Mouse (Mus musculus): ENCODE results near the gene Olfr938.

The Olfr938 gene

DNA sequence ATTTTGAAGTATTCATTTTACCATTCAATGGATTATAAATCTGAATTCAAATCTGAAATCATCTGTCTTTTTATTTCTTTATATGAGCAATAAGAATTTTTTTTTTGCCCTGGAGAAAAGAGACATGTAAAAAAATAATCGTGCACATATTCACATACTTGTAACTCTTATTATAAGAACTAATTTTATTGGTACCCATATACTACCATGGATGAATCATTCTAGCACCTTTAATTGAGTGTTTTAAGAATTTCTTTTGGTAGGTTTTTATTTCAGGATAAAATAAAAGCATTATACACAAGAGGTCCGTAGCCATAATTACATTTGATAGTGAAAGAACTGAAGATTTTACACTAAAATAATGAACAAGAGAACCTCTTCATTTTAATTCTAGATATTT is at the start of gene Olfr938:
Gene Olfr938, minus strand, starts transcription at position 101 of the 400 bp plus-strand sequence.
- CTCF ChIA-PET = no interaction called here

DNA sequence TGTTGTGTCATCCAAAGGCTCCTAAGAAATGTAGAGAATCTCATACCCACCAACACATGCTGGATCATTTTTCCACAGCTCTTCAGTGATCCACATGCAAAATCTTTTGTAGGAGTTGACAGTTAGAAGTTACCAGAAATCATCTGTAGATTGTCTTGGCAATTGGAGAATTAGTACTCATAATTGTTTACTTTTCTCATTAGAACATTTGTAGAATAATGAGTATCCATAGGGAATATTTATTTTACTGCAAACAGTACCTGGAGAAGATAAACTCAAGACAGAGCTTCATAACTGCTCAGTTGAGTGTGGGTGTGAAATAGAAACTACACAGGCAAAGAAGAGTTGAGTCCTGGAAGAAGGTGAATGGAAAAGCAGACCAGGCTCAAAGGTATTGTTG is 49.1 kb upstream of the Olfr938 start, which contains the start of gene Olfr27:
Gene Olfr27, plus strand, starts transcription at position 301 of the 400 bp plus-strand sequence.
- CTCF ChIA-PET = no interaction called here

DNA sequence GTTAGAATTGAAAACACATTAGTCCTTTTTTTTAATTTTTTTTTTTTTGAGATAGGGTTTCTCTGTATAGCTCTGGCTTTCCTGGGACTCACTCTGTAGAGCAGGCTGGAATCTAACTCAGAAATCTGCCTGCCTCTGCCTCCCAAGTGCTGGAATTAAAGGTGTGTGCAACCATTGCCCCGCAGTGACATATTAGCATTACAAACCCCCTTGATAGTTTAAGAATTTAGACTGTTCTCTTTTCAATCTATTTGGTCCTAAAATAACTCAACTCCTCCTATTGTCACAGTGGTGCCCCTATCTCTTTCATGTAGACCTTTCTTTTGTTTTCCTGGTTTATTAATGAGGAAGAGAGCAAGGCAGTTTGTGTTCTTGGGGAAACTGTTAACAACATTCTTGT is 48.6 kb upstream of the Olfr938 start:
- CTCF ChIA-PET = no interaction called here

DNA sequence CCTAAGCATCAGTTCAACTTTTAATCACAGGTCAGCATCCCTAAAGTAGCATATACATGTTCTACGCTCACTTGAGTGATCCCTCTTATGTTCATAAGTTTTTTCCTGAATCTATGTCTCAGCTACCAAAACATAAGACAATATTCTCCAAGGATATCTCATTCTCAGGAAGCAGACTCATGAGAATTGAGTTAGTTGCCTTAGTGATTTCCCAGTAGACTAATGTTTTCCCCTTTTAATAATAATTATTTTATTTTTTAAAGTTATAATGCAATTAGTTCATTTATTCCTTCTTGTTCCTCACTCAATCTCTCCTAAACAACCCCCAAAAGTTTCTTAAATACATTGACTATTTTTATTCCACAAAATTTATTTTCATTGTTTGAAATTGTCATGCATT is 13.8 kb downstream of the Olfr938 start, which contains the start of gene Olfr937:
Gene Olfr937, minus strand, starts transcription at position 101 of the 400 bp plus-strand sequence.
- CTCF ChIA-PET = no interaction called here
